Mouse (Mus musculus): ENCODE measurements around the gene Camk1d. TPM values are rescaled to one million over a fixed set of nuclear protein-coding genes. Genes with fewer than 3 reads are reported as not detected.
A peak's percentile ranks its signal among the peaks of the same experiment; 100 is the strongest.

Camk1d gene
- polyA plus RNA-seq, 1 experiment, result 9.8 TPM

DNA sequence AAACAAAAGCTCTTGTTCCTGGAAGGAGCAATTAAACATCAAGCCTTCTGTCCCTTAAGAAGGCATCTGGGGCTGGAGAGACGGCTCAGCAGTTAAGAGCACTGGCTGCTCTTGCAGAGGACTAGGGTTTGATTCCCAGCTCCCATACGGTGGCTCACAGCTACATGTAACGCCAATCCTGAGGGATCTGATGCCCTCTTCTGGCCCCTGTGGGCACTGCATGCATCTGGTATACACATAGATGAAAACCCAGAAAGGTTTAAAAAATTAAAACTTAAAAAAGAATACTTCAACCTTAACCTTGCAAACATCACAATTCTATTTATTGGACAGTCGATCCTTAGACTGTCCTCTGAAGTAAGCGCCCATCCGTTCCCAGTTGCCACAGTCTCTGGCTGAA is 3.4 kb upstream of the Camk1d start:
- WGBS, result 90% methylated on average over 6 of the region's 6 CpGs
- no peak overlapping the region for H3K27ac ChIP-seq (ENCODE audit: control insufficient read depth, insufficient read depth, low read depth, low read length, poor library complexity)
- no peak for TF ChIP-seq POLR2A (IDR thresholded peaks at IDR 0.05; ENCODE audit: borderline replicate concordance, control insufficient read depth, low read depth, low read length)
- no peak for TF ChIP-seq CTCF (IDR thresholded peaks at IDR 0.05; ENCODE audit: control insufficient read depth, insufficient read depth, low read length)
- H3K4me3 ChIP-seq (replicated peaks; ENCODE audit: control insufficient read depth, low read depth, low read length), result no peak overlapping the region
- peaks cover 1% of the 10 kb centered on the region for H3K4me1 ChIP-seq (ENCODE audit: control insufficient read depth, insufficient read depth, low read length)

DNA sequence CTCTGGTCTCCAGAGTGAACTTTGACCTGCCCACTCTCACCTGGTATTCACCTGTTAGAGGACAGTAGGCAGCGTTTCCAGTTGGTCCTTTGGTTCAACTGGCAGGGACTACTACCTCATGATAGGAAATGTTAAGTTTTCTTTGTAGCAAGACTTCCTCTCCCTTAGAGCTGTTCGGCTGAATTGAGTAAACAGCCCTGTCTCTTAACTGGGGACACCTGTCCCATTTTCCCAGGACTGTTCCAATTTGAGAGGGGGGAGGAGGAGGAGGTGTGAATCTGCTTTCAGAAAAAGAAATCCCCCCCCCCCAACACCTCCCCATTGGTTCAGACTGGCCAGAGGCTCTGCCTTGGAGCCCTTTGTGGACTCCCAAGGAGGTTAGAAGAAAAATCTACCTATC is 1.2 kb upstream of the Camk1d start:
- Histone ChIP-seq H3K27ac (ENCODE audit: control insufficient read depth, insufficient read depth, low read depth, low read length, poor library complexity) (no peak overlapping the region), H3K4me1 (ENCODE audit: control insufficient read depth, insufficient read depth, low read length) (peaks cover 1% of the 10 kb centered on the region), H3K4me3 (replicated peaks; ENCODE audit: control insufficient read depth, low read depth, low read length) (no peak overlapping the region)
- TF ChIP-seq CTCF (IDR thresholded peaks at IDR 0.05; ENCODE audit: control insufficient read depth, insufficient read depth, low read length) (no peak), POLR2A (IDR thresholded peaks at IDR 0.05; ENCODE audit: borderline replicate concordance, control insufficient read depth, low read depth, low read length) (no peak)
- 43% methylated on average over 2 of the region's 2 CpGs for WGBS

DNA sequence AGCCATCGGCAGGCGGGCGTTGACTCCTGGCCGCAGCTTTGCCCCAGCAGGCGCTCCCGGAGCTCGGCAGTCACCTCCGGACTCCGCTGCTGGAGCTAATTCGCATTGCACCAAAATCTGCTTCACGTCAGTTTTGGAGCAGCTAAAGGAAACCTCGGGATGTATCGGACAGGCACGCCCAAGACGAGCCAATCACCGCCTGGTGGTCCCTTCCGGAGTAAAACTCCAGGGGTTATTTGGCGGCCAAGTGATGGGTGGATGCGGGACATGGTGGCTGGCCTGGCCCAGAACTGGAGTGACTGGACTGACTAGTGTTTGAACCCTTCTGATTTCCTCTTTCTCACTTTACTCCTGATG is 717 bp upstream of the Camk1d start:
- TF ChIP-seq CTCF (IDR thresholded peaks at IDR 0.05; ENCODE audit: control insufficient read depth, insufficient read depth, low read length), result no peak
- no peak for TF ChIP-seq POLR2A (IDR thresholded peaks at IDR 0.05; ENCODE audit: borderline replicate concordance, control insufficient read depth, low read depth, low read length)
- Histone ChIP-seq H3K4me3 (replicated peaks; ENCODE audit: control insufficient read depth, low read depth, low read length) (peak overlapping the region; percentile 98), H3K4me1 (ENCODE audit: control insufficient read depth, insufficient read depth, low read length) (peaks cover 3% of the 10 kb centered on the region), H3K27ac (ENCODE audit: control insufficient read depth, insufficient read depth, low read depth, low read length, poor library complexity) (peak overlapping the region; percentile 89)
- WGBS, result 3% methylated on average over 19 of the region's 19 CpGs

DNA sequence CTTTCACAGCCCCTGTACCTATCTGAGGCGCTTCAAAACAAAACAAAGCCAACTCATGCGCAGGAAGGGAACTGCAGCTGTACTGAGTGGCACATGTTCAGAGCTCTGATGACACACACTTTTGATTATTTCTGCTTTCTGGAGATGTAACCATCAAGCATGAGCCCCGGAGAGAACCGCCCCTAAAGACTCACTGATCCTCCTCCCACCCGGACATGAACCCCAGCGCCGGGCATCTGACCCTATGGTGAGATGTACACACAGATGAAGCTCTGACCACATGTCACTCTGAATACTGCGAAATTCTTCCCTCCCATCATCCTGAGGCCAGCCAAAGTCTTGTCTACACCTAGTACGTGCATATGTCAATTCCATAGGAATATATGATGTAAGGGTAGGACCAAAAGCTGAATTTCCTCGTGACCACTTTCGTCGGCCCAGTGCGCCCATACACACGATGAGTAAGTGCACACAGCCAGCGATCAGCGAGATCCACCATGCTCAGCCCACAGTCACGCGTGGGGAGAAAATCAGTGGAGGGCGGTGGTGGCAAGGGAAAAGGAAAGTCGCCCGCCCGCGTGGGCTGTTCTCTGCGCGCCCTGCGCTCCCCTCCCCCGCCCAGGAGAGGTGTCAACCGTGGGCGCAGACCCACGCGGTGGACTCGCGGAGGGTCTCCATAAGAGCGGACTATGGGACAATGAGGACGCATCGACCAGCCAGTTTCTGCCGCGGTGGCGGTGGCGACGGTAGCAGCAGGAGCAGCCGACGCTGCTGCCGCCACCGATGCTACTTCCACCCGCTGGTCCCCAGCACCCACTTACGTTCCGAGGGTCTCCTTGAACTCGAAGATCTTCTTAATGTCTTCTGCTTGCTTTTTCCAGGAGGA is 747 bp downstream of the Camk1d start:
- TF ChIP-seq POLR2A (IDR thresholded peaks at IDR 0.05; ENCODE audit: borderline replicate concordance, control insufficient read depth, low read depth, low read length) (no peak), CTCF (IDR thresholded peaks at IDR 0.05; ENCODE audit: control insufficient read depth, insufficient read depth, low read length) (no peak)
- H3K4me1 ChIP-seq (ENCODE audit: control insufficient read depth, insufficient read depth, low read length), result peaks cover 3% of the 10 kb centered on the region
- peak overlapping the region; percentile 98 for H3K4me3 ChIP-seq (replicated peaks; ENCODE audit: control insufficient read depth, low read depth, low read length)
- under 1% methylated on average over 49 of the region's 49 CpGs for WGBS
- H3K27ac ChIP-seq (ENCODE audit: control insufficient read depth, insufficient read depth, low read depth, low read length, poor library complexity), result peak overlapping the region; percentile 89

DNA sequence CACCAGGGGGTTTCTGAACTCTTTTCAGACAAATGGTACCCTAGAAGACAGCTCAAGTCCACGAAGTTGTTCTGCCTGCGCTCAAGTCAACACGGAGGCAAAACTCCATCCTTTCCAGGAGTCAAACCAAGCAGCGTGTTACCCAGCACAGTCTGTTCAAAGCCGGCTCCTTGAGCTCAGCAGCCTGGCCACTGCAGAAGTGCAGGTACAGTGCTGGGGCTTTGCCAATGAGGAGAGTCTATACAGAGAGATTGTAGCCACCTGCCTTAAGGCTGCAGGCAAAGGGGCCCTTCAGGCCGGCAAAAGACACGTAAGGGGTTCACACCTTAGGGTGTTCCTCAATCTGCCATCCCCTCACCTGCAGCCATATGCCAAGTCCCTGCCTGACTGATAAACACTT is 2.1 kb downstream of the Camk1d start:
- no peak for TF ChIP-seq POLR2A (IDR thresholded peaks at IDR 0.05; ENCODE audit: borderline replicate concordance, control insufficient read depth, low read depth, low read length)
- Histone ChIP-seq H3K4me3 (replicated peaks; ENCODE audit: control insufficient read depth, low read depth, low read length) (no peak overlapping the region), H3K27ac (ENCODE audit: control insufficient read depth, insufficient read depth, low read depth, low read length, poor library complexity) (no peak overlapping the region), H3K4me1 (ENCODE audit: control insufficient read depth, insufficient read depth, low read length) (peaks cover 3% of the 10 kb centered on the region)
- WGBS, result 73% methylated on average over 7 of the region's 7 CpGs

DNA sequence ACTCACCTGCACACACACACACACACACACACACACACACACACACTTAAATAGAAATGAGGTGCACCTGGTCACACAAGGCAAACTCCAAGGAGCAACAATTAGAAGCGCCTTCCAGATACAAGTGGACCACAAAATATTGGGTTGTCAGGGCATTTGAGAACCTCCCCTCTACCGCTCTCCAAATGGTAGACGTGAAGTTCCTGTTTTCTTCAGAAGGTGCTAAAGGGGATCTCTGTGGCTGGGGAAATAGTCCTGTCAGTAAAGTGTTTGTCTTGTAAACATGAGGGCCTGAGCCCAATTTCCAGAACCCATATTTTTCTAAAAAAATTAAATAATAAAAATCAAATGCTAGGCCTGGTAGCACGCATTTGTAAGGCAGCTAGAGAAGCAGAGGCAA is 4.4 kb downstream of the Camk1d start:
- Histone ChIP-seq H3K4me1 (ENCODE audit: control insufficient read depth, insufficient read depth, low read length) (peaks cover 3% of the 10 kb centered on the region), H3K27ac (ENCODE audit: control insufficient read depth, insufficient read depth, low read depth, low read length, poor library complexity) (no peak overlapping the region), H3K4me3 (replicated peaks; ENCODE audit: control insufficient read depth, low read depth, low read length) (no peak overlapping the region)
- no peak for TF ChIP-seq POLR2A (IDR thresholded peaks at IDR 0.05; ENCODE audit: borderline replicate concordance, control insufficient read depth, low read depth, low read length)
- no peak for TF ChIP-seq CTCF (IDR thresholded peaks at IDR 0.05; ENCODE audit: control insufficient read depth, insufficient read depth, low read length)
- WGBS, result 23% methylated on average over 4 of the region's 4 CpGs

DNA sequence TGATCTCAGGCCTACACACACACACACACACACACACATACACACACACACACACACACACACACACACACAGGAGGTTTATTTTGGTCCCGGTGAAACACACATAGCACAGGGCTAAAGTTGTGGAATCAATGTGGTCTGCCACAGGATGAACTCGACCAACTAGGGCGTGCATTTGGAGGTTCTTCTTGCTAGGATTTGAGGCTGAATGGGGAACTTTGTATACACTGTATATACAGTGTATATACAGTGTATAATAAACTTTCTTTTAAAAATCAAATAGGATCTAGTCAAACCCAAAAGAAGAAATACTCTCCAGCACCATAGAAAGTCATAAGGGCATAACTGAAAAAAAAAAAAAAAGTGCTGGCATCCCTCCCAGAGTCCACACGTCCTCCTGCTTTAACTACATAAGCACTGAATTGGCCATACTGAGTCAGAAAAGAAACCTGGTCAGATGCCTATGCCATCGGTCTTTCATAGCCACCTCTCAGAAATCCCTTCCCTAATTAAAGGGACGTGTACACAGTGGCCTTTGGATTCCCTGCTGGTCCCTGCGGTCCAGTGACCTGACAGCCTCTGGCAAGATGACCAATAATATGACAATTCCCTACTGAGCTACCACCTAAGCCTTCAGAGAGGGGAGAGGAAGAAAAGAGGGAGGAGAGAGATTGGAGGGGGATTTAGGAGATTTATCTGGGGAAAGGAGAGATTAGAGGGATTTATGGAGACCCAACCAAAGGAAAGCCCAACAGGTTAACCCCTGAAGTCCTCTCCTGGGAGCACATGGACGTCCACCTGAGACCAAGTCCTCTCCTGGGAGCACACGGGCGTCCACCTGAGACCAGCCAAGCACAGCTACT is 6.2 kb downstream of the Camk1d start:
- Histone ChIP-seq H3K4me3 (replicated peaks; ENCODE audit: control insufficient read depth, low read depth, low read length) (no peak overlapping the region), H3K27ac (ENCODE audit: control insufficient read depth, insufficient read depth, low read depth, low read length, poor library complexity) (no peak overlapping the region), H3K4me1 (ENCODE audit: control insufficient read depth, insufficient read depth, low read length) (peaks cover 2% of the 10 kb centered on the region; the same call in 1 of the 2 replicates)
- TF ChIP-seq POLR2A (IDR thresholded peaks at IDR 0.05; ENCODE audit: borderline replicate concordance, control insufficient read depth, low read depth, low read length), result no peak
- no peak for TF ChIP-seq CTCF (IDR thresholded peaks at IDR 0.05; ENCODE audit: control insufficient read depth, insufficient read depth, low read length)
- WGBS, result 57% methylated on average over 10 of the region's 10 CpGs

DNA sequence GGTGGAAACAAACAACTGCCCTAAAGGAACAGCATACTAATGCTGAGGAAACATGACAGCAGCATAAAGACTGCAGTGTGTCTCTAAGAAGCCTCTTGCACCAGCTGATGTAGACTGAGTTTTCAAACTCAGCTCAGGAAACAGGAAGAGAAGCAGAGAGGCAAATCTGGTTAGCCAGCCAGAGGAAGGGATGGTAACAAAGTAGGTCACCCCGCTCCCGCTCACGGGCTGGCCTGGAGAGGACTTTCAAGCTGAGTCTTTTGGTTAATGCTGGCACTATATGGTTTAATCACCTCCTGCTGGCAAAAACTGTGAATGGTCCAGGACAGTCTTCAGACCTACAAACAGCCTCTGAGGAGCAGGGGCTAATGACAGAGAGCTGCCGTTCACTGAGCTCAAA is 7.7 kb downstream of the Camk1d start:
- 44% methylated on average over 4 of the region's 4 CpGs for WGBS
- TF ChIP-seq POLR2A (IDR thresholded peaks at IDR 0.05; ENCODE audit: borderline replicate concordance, control insufficient read depth, low read depth, low read length), result no peak
- no peak for TF ChIP-seq CTCF (IDR thresholded peaks at IDR 0.05; ENCODE audit: control insufficient read depth, insufficient read depth, low read length)
- H3K27ac ChIP-seq (ENCODE audit: control insufficient read depth, insufficient read depth, low read depth, low read length, poor library complexity), result no peak overlapping the region

More for the DNA sequence above, 7.7 kb downstream of the Camk1d start:
- H3K4me1 ChIP-seq (ENCODE audit: control insufficient read depth, insufficient read depth, low read length), result peaks cover 2% of the 10 kb centered on the region; the same call in 1 of the 2 replicates
- H3K4me3 ChIP-seq (replicated peaks; ENCODE audit: control insufficient read depth, low read depth, low read length), result no peak overlapping the region

Data from bone marrow, adult 2 months (tissue).